Mouse (Mus musculus) midbrain, embryonic 16.5 days (tissue): ENCODE measurements around the gene Smim14. TPM values are rescaled to one million over a fixed set of nuclear protein-coding genes. Genes with fewer than 3 reads are reported as not detected.

ENCODE experiments used
- ATAC-seq: fragments of 200-750 bp; cut with Nextera tagmentation; 2 replicates; pipeline ENCODE4 v1.8.0; 2017; ENCODE audit warnings: moderate TSS enrichment
- H3K27ac ChIP-seq: fragments of 300-500 bp; sonication (generic); 2 replicates; pipeline ENCODE4 v1.5.1; 2014; ENCODE audit warnings: mild to moderate bottlenecking, low read length, mixed read lengths
- H3K27me3 ChIP-seq: fragments of 300-500 bp; sonication (generic); 2 replicates; pipeline ENCODE4 v1.6.1; 2014; ENCODE audit warnings: low read depth, low read length, mixed read lengths; ENCODE audit not compliant: control insufficient read depth, insufficient read depth
- H3K36me3 ChIP-seq: fragments of 300-500 bp; sonication (generic); 2 replicates; pipeline ENCODE4 v1.6.1; 2014; ENCODE audit warnings: mild to moderate bottlenecking, low read length, moderate library complexity, mixed read lengths; ENCODE audit not compliant: control insufficient read depth, insufficient read depth
- H3K4me1 ChIP-seq: fragments of 300-500 bp; sonication (generic); 2 replicates; pipeline ENCODE4 v1.6.1; 2014; ENCODE audit warnings: mild to moderate bottlenecking, low read length, mixed read lengths; ENCODE audit not compliant: control insufficient read depth, insufficient read depth
- H3K4me2 ChIP-seq: fragments of 300-500 bp; sonication (generic); 2 replicates; pipeline ENCODE4 v1.6.1; 2014; ENCODE audit warnings: mild to moderate bottlenecking, low read length, mixed read lengths
- H3K4me3 ChIP-seq: fragments of 300-500 bp; sonication (generic); 2 replicates; pipeline ENCODE4 v1.5.1; 2014; ENCODE audit warnings: low read depth, mild to moderate bottlenecking, low read length, moderate library complexity, mixed read lengths
- H3K9ac ChIP-seq: fragments of 300-500 bp; sonication (generic); 2 replicates; pipeline ENCODE4 v1.6.1; 2014; ENCODE audit warnings: low read depth, low read length, mixed read lengths
- H3K9me3 ChIP-seq: fragments of 300-500 bp; sonication (generic); replicated peaks from 2 replicates; pipeline ENCODE4 v1.6.1; 2014; ENCODE audit warnings: mild to moderate bottlenecking, low read length, mixed read lengths; ENCODE audit not compliant: control insufficient read depth, poor library complexity, severe bottlenecking
- WGBS: fragments of 180-500 bp; shearing (Covaris S2); extraction: QIAGEN DNeasy Blood & Tissue Kit; methylation state at CpG from one replicate; pipeline ENCODE4 v1.1.7; 2014; 5-methylcytosine and 5-hydroxymethylcytosine counted together
- polyA plus RNA-seq: library from polyadenylated mRNA; unstranded; fragments of >200 nt; fragmentation: Nextera tagmentation; extraction: Ambion mirVana; gene quantifications from 2 replicates; pipeline ENCODE4 v1.2.1, GENCODE M21; 2015

Gene Smim14
- polyA plus RNA-seq, 1 experiment from 2014 or later: 213 TPM

DNA sequence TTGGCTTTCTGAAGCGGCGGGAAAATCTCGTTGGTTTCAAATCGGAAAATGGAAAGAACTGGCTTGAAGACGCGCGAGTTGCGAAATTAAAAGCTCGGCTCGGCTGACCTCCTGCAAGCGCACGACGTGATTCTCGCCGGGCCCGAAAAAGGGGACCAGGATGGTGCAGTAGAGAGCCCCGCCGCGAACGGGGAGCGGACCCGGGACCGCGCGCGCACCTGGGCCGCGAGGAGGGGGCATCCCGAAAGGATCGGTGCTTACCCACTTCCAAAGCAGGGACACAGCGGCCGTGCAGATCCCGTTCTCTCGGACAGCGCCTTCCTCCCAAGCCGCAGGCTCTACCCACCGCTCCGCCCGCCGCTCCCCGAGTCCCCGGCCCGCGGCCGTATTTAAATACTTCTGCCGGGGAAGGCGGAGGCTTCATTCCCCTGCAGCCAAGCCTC is 101.6 kb downstream of the Smim14 start:
- Histone ChIP-seq H3K4me3 (peak overlapping the region; percentile 89), H3K4me1 (peaks cover 12% of the 10 kb centered on the region), H3K4me2 (peak overlapping the region; percentile 88), H3K36me3 (0 out of 2 replicates have a peak, but pooled peaks cover under 1% of the 10 kb centered on the region), H3K27me3 (no peaks in the 10 kb centered on the region), H3K27ac (peak overlapping the region; percentile 86), H3K9me3 (no peaks in the 10 kb centered on the region), H3K9ac (peak overlapping the region; percentile 84)
- ATAC-seq: peak; percentile 74; the same call in 1 of the 2 replicates
- WGBS: 0% methylated on average over 46 of the region's 47 CpGs

DNA sequence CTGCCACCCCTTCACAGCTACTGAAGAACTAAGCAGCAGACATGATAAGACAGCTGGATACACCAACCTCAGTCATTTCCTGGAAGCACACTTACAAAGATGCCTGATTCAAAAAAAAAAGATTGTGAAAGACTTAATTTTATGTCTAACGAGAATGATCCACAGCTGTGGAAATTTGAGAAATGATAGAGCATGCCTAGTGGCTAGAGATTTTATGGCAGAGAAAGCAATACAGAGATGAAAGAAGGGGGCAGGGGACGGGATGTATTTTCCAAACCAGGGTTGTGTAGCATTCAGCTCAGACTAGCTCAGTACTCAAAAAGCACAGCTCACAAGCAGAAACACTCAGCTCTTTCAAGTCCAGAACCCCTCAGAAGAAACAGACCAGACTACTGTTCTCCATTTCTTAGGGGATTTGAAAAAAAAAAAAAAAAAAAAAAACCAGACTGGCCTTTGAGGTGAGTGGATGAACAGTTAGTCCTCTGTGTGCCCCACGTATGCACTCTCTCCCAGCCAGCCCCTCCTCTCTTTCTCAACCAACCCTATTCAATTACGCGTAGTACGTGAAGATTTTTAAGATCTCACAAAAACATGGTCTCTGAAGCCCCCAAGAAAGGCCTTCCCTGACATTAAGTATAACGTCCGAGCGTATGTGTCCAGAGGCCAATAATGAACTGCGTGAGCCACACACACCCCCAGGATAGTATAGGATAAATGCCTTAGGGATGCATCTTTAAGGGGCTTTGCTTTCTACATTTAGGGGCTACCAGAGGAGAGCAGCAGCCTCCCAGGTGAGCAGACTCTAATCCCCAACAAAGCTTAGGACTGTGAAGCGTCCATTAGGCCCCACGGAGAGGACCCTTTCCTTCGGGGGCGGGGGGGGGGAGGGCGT is 102.3 kb downstream of the Smim14 start:
- Histone ChIP-seq H3K4me3 (peak overlapping the region; percentile 89), H3K27ac (peak overlapping the region; percentile 86), H3K27me3 (no peaks in the 10 kb centered on the region), H3K4me2 (peak overlapping the region; percentile 88), H3K4me1 (peaks cover 12% of the 10 kb centered on the region), H3K36me3 (0 out of 2 replicates have a peak, but pooled peaks cover 4% of the 10 kb centered on the region), H3K9me3 (no peaks in the 10 kb centered on the region), H3K9ac (peak overlapping the region; percentile 84)
- peak; percentile 32 for ATAC-seq
- 2% methylated on average over 15 of the region's 15 CpGs for whole genome bisulfite sequencing

DNA sequence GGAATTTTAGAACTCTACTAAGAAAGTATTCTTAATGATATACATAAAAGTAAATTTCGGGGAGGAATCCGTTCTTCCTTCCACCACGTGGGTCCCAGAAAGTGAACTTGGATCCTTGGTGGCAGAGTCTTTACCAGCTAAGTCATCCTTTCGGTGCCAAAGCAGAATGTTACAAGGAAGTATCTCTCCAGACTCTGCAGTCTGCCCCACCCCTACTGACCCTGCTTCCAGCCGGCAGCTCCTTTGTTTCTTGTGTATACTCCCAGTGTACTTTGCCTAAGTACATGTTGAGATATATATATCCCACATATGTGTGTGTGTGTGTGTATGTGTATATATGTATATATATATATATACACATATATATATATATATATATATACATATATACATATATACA is 107.5 kb downstream of the Smim14 start:
- WGBS: 90% methylated on average over 5 of the region's 5 CpGs
- ATAC-seq: no peak

DNA sequence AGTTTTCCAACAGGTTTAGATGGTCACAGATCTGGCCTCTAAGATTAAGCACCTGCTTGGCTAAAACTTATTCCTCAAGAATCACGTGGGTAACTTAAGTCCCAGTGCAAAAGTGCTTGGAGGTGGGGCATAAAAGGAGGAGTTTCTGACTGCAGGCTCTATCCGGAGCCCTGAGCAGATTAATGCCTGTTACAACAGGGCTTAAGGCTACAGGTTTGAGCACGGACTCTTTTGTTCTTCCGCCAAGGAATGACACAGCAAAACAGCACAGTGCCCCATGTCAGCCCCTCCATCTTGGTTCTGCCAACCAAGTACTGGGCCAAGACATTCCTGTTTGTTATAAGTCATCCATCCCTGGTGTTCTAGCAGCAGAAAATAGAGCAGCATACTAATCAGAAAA is 108.7 kb downstream of the Smim14 start:
- H3K36me3 ChIP-seq: peaks cover 18% of the 10 kb centered on the region
- peaks cover 2% of the 10 kb centered on the region; the same call in 1 of the 2 replicates for H3K4me1 ChIP-seq
- no peak overlapping the region for H3K9ac ChIP-seq
- no peak for ATAC-seq
- H3K27ac ChIP-seq: no peak overlapping the region
- WGBS: 30% methylated on average over 4 of the region's 4 CpGs
- H3K4me3 ChIP-seq: no peak overlapping the region
- no peaks in the 10 kb centered on the region for H3K27me3 ChIP-seq
- no peak overlapping the region for H3K4me2 ChIP-seq
- no peaks in the 10 kb centered on the region for H3K9me3 ChIP-seq

More for the DNA sequence above, 107.5 kb downstream of the Smim14 start:
- Histone ChIP-seq H3K9ac (no peak overlapping the region), H3K36me3 (peaks cover 11% of the 10 kb centered on the region), H3K4me3 (no peak overlapping the region), H3K4me1 (peaks cover 12% of the 10 kb centered on the region), H3K9me3 (no peaks in the 10 kb centered on the region), H3K27me3 (no peaks in the 10 kb centered on the region), H3K4me2 (no peak overlapping the region), H3K27ac (no peak overlapping the region)

DNA sequence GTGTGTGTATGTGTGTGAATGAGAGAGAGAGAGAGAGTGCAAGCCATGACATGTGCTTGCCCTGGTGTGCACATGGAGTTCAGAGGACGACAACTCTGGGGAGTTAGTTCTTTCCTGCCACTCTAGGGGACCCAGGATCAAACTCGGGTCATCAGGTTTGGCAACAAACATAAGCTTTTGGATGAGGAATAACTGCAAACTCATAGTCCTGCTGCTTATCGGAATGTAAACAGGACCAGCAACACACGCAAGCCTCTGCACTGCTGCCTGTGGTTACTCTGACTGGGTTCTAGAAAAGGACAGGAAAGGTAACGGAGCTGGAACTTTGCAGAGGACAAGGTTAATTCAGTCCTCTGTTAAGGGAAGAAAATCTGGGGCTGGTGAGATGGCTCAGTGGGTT is 111.7 kb downstream of the Smim14 start:
- no peaks in the 10 kb centered on the region for H3K9me3 ChIP-seq
- H3K27me3 ChIP-seq: no peaks in the 10 kb centered on the region
- ATAC-seq: no peak
- H3K9ac ChIP-seq: no peak overlapping the region
- H3K36me3 ChIP-seq: peaks cover 37% of the 10 kb centered on the region
- no peak overlapping the region for H3K27ac ChIP-seq
- no peak overlapping the region for H3K4me2 ChIP-seq
- no peaks in the 10 kb centered on the region for H3K4me1 ChIP-seq
- WGBS: 94% methylated on average over 5 of the region's 5 CpGs
- no peak overlapping the region for H3K4me3 ChIP-seq

DNA sequence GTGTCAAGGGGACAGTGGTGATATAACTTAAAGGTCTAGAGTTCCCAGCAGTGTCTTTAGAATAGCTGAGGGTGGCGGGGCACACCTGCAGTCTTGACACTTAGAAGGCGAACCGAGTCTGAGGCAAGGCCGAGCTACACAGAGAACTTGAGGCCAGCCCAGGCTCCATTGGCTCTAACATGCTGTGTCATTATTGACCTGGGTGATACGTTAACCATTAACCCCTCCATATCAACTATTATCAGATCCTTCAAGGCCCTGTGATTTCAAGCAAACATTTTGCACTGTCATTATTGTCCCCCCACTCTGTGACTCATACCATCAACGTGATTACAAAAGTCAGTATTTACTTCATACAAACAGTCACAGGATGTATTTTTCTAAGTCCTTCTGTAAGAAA is 112.8 kb downstream of the Smim14 start:
- Histone ChIP-seq H3K4me2 (no peak overlapping the region), H3K4me1 (no peaks in the 10 kb centered on the region), H3K4me3 (no peak overlapping the region), H3K27ac (no peak overlapping the region), H3K36me3 (peaks cover 35% of the 10 kb centered on the region), H3K27me3 (no peaks in the 10 kb centered on the region), H3K9me3 (no peaks in the 10 kb centered on the region), H3K9ac (no peak overlapping the region)
- ATAC-seq: no peak
- 92% methylated on average over 6 of the region's 6 CpGs for WGBS

DNA sequence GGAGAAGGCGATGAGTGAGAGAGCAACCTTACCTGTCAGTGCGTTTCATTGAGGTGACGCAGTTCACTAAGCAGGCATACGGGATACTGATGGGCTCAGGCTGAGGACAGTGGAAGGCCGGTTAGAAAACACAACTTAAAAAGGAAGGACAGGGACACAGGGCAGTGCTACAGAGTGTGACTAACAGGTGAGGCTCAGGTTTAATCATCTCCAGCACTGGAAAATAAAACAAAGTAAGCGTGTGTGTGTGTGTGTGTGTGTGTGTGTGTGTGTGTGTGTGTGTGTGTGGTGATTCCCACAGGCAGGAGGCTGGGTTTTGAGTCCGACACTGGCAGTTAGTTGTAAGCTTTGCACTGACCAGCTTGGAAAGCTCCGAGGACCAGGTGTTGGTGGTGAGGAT is 114.2 kb downstream of the Smim14 start:
- Histone ChIP-seq H3K27ac (no peak overlapping the region), H3K4me1 (no peaks in the 10 kb centered on the region), H3K27me3 (no peaks in the 10 kb centered on the region), H3K4me2 (no peak overlapping the region), H3K4me3 (no peak overlapping the region), H3K9ac (no peak overlapping the region), H3K36me3 (peaks cover 35% of the 10 kb centered on the region), H3K9me3 (no peaks in the 10 kb centered on the region)
- ATAC-seq: no peak
- WGBS: 93% methylated on average over 8 of the region's 8 CpGs

DNA sequence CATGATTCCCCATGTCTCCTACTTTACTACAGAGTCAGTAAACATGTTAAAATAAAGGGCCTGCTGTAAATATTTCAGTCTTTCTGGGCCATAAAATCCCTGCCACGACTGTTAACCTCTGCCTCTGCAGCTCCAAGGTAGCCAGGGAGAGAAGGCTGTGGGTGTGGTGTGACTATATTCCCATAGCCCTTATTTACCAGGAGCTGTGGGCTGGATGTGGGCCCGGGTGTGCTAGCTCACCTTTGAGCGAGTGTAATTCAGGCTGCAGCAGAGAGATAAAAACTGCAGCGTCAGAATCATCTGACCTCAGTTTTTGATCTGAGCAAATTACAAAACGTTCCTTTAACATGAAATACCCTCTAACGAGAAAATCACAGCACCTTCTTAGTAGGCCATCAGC is 116.2 kb downstream of the Smim14 start:
- H3K27me3 ChIP-seq: no peaks in the 10 kb centered on the region
- WGBS: 85% methylated on average over 6 of the region's 6 CpGs
- no peak overlapping the region for H3K4me3 ChIP-seq
- no peak overlapping the region for H3K4me2 ChIP-seq
- peaks cover 41% of the 10 kb centered on the region for H3K36me3 ChIP-seq
- no peak overlapping the region for H3K27ac ChIP-seq
- no peak overlapping the region for H3K9ac ChIP-seq
- H3K4me1 ChIP-seq: no peaks in the 10 kb centered on the region
- ATAC-seq: no peak
- H3K9me3 ChIP-seq: no peaks in the 10 kb centered on the region

DNA sequence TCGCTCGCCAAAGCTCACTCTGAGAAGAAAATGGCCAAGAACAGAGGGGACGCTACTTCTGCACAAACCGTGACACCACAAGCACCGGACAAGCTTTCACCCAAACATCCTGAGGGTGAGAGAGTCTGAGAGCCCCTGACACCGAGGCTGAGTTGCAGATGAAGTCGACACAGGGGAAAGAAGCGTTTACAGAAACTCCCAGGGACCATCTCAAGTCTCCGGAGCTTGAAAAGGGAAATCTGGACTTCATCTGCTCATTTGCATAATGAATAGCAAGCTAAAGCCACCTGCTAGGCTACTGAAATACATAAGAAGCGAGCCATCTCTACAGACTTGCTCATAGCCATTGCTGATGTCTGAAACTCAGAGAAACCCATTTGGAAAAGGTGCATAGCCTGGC is 117.8 kb downstream of the Smim14 start:
- H3K27me3 ChIP-seq: no peaks in the 10 kb centered on the region
- no peak overlapping the region for H3K4me3 ChIP-seq
- 69% methylated on average over 10 of the region's 10 CpGs for WGBS
- H3K27ac ChIP-seq: no peak overlapping the region
- no peak overlapping the region for H3K9ac ChIP-seq
- H3K9me3 ChIP-seq: no peaks in the 10 kb centered on the region
- ATAC-seq: no peak
- H3K4me1 ChIP-seq: no peaks in the 10 kb centered on the region
- no peak overlapping the region for H3K4me2 ChIP-seq
- H3K36me3 ChIP-seq: peaks cover 46% of the 10 kb centered on the region
